Mouse (Mus musculus) bone marrow, adult 2 months (tissue): ENCODE measurements around the gene Borcs5. TPM values are rescaled to one million over a fixed set of nuclear protein-coding genes. Genes with fewer than 3 reads are reported as not detected.

Experiments
- H3K27ac ChIP-seq: fragments of 200-500 bp; 2 replicates; pipeline ENCODE4 v1.5.1; 2012; ENCODE audit warnings: low read depth, mild to moderate bottlenecking, control low read depth, inconsistent platforms, low read length; ENCODE audit not compliant: control insufficient read depth, poor library complexity, insufficient read depth
- H3K4me1 ChIP-seq: fragments of 200-500 bp; 2 replicates; pipeline ENCODE4 v1.6.1; 2011; ENCODE audit warnings: low read length; ENCODE audit not compliant: control insufficient read depth, insufficient read depth
- H3K4me3 ChIP-seq: fragments of 200-500 bp; replicated peaks from 2 replicates; pipeline ENCODE3; 2011; ENCODE audit warnings: mild to moderate bottlenecking, low read depth, low read length, control low read depth; ENCODE audit not compliant: control insufficient read depth
- CTCF ChIP-seq: fragments of 200-500 bp; IDR thresholded peaks from 2 replicates; pipeline ENCODE4 v1.5.1; 2011; ENCODE audit warnings: low read length, control low read depth; ENCODE audit not compliant: control insufficient read depth, insufficient read depth
- POLR2A ChIP-seq: fragments of 200-500 bp; IDR thresholded peaks from 2 replicates; pipeline ENCODE4 v1.6.1; 2011; ENCODE audit warnings: low read depth, mild to moderate bottlenecking, control low read depth, low read length, borderline replicate concordance; ENCODE audit not compliant: control insufficient read depth
- WGBS: fragments of 180-500 bp; shearing (Covaris S2); methylation state at CpG from one replicate; pipeline ENCODE4 v1.1.7; 2018; 5-methylcytosine and 5-hydroxymethylcytosine counted together
- polyA plus RNA-seq: library from polyadenylated mRNA; stranded (reverse); fragments of >200 nt; gene quantifications from 2 replicates; pipeline ENCODE4 v1.2.4, GENCODE M21; 2011; ENCODE audit warnings: low replicate concordance; ENCODE audit not compliant: missing spikeins, insufficient read depth, insufficient read length

Borcs5 gene
- polyA plus RNA-seq, 1 experiment, result 8.0 TPM

DNA sequence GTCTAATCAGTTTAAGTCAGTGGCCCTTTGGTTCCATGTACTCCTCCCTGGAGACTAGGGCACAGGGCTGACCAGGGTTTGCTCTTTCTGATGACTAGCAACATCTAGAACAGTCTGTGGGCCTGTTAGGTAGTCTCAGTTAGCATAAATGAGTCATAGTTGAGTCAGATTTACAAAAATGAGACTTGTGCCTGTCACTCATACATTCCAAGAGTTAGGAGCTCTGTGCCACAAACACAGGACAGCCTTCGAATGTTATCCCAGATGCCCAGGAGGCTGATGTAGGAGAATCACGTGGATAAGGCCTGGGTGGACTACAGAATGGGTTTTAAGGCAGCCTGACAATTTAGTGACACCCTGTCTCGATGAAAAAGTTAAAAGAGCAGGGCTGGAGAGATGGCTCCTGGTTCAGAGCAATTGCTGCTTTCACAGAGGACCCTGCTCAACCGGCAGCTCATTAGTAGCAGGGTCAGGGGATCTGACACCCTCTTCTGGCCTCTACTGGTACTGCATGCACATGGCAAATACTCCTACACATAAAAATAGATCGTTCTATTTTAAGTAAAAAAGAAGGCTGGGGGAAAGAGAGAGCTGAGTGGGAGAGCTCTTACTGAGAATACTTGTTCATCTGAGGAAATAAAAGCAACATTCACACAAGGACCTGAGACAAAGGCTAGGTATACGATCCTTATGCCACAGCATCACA, 18.3 kb upstream of the Borcs5 start:
- peak; percentile 38; the same call in 1 of the 2 replicates for TF ChIP-seq CTCF
- no peak for TF ChIP-seq POLR2A
- Histone ChIP-seq H3K27ac (no peak overlapping the region), H3K4me3 (no peak overlapping the region), H3K4me1 (no peaks in the 10 kb centered on the region)
- 77% methylated on average over 6 of the region's 6 CpGs for WGBS

DNA sequence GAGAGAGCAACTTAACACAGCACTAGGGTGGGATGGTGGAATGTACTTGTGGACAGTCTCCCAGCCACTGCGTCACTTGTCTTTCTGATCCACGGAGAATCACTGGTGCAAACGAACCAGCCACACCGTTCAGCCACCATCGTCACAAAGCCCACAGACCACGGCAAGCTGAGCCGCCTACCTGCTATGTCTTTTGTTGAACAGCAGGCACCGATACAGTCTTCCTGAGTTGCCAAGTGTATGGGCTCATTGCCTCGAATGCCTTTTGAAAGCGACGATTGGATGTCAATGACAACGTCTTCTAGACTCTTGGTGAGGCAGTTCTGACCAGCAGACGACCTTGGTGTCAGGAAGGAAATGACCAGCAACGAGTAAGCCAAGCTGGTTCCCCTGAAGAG, 17.8 kb upstream of the Borcs5 start:
- H3K27ac ChIP-seq, result no peak overlapping the region
- 65% methylated on average over 14 of the region's 14 CpGs for WGBS
- no peaks in the 10 kb centered on the region for H3K4me1 ChIP-seq
- no peak overlapping the region for H3K4me3 ChIP-seq
- TF ChIP-seq POLR2A, result no peak

DNA sequence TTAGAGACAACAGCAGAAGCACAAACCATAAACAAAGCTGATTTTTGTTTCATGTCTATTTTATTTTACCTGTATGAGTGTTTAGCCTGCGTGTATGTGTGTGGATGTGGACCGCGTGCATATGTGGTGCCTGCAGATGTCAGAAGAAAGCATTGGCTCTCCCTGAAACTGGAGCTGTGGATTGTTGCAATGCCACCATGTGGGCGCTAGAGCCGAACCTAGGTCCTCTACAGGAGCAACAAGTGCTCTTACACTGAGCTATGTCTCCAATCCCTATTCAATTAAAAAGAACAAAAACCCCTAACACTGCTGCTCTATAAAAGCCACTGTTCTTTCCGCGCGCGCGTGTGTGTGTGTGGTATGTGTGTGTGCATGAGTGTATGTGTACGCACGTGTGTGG, 13.9 kb upstream of the Borcs5 start:
- TF ChIP-seq POLR2A, result no peak
- no peak for TF ChIP-seq CTCF
- Histone ChIP-seq H3K27ac (no peak overlapping the region), H3K4me3 (no peak overlapping the region), H3K4me1 (no peaks in the 10 kb centered on the region; the same call in 1 of the 2 replicates)
- 91% methylated on average over 12 of the region's 12 CpGs for WGBS

DNA sequence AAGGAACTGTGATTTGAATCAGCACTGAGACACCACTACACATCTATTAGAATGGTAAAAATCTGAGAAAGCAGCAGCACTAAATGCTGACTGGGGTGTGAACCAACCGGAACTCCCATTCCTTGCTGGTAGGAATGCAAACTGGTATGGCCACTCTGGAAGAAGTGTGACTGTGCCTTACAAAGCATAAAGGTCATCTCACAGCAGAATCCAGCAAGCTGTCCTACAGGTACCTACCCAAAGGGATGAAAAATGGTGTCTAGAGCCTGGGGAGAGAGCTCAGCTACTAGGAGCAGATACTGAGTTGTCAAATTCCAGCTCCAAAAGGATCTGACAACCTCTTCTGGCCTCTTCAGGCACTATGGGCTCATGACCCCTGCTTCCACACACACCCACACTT, 12.7 kb upstream of the Borcs5 start:
- H3K27ac ChIP-seq, result no peak overlapping the region
- TF ChIP-seq POLR2A (no peak), CTCF (no peak)
- 83% methylated on average over 1 of the region's 1 CpGs for WGBS
- no peak overlapping the region for H3K4me3 ChIP-seq
- no peaks in the 10 kb centered on the region; the same call in 1 of the 2 replicates for H3K4me1 ChIP-seq

DNA sequence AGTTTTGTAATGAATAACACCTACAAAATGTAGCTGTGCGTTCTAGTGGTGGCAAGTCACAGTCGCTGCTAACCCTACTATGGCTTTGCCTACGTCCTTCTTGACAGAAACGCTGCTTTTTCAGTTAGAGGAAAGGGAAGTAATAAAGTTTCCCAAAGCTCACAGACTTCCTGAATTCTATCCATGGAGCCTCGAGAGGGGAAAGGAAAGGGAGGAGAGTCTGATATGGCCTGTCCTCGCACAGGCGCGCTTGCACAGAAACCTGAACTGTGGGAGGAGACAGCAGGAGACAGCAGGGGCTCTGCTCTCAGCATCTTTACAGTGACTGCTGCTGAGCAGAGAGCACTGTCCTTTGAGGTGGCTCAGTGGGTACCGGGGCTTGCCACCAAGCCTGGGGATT, 8.9 kb upstream of the Borcs5 start:
- Histone ChIP-seq H3K4me3 (no peak overlapping the region), H3K27ac (no peak overlapping the region), H3K4me1 (no peaks in the 10 kb centered on the region; the same call in 1 of the 2 replicates)
- TF ChIP-seq POLR2A (no peak), CTCF (no peak)
- 30% methylated on average over 9 of the region's 9 CpGs for WGBS

DNA sequence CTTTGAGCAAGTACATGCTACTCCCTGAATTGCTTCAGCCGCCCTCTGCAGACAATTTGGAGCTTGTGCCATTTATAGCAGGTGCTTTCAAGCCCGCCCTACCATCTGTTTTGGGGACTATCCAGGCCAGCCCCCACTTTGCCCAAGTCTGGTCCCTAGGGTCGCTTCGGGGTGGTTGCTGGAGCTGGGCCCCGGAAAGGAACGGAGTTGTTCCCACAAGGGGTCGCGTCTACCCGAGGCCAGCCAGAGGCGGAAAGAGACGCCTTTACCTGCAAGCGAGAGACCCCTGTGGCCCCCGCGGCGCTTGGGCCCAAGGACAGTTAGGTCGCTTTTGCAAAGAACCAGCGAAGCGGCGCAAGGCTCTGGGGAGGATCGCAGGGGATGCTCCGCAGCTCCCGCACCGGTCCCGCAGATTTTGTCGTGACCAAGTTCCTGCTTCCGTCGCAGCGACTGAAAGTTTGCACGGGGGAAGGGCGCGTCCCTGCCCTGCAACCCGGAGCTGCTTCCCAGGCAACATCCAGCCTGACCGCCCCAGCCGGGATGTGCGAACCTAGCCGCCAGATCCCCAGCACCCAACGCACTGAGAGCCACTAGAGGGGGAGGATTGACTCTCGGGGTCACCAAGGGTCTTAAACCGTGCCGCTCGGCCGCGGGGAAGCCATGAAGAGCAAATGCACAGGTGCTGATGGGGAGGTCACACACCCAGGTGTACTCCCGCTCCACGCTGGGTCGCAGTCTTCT, 7.2 kb upstream of the Borcs5 start, which contains the start of gene Mansc1:
Gene Mansc1, minus strand, starts transcription at position 542 of the 741 bp plus-strand sequence.
- Histone ChIP-seq H3K4me3 (peak within 1 kb of the TSS; percentile 62), H3K27ac (no peak within 1 kb of the TSS), H3K4me1 (no peaks in the 10 kb centered on the region; the same call in 1 of the 2 replicates)
- no peak for TF ChIP-seq POLR2A
- TF ChIP-seq CTCF, result no peak
- 4% methylated on average over 46 of the region's 46 CpGs for WGBS

DNA sequence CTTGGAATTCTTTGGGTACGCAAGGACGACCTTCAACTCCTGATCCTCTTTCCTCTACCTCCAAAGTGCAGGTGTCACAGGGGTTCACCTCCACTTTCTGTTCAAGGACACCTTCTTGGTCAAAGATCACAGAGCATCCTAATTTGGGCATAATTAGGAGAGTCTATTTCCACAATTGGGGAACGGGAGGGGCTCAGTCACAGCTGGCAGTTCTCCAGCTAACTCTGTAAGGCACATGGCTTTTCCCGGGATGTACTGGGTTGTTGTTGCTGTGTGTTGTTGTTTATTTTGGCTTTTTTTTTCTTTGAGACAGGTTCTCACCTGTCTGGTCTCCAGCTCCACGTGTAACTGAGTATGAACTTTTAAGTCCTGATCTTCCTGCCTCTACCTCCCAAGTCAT, 6.6 kb upstream of the Borcs5 start:
- no peaks in the 10 kb centered on the region; the same call in 1 of the 2 replicates for H3K4me1 ChIP-seq
- 70% methylated on average over 5 of the region's 5 CpGs for WGBS
- TF ChIP-seq POLR2A (no peak), CTCF (no peak)
- H3K27ac ChIP-seq, result no peak overlapping the region
- H3K4me3 ChIP-seq, result no peak overlapping the region

DNA sequence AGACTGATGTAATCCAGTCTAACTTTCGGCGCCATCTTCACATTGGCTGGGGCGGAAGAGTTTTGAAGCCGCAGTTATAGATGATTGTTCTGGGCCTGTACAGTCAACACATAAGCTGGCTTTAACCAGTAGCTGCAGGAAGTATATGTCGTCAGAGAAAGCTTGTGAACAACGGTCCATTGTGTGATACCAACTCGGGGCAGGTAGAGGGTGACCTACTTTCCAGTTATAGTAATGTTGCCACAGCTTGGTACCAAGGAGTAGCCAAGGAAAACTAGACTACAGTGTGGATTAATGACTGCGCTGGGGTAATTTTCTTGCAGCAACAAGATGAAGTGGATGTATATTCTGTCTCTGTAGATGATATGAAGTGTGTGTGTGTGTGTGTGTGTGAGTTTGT, 5.8 kb upstream of the Borcs5 start:
- no peak for TF ChIP-seq CTCF
- no peak for TF ChIP-seq POLR2A
- H3K4me3 ChIP-seq, result no peak overlapping the region
- 68% methylated on average over 8 of the region's 8 CpGs for WGBS
- no peaks in the 10 kb centered on the region; the same call in 1 of the 2 replicates for H3K4me1 ChIP-seq
- H3K27ac ChIP-seq, result no peak overlapping the region
